Mouse (Mus musculus) forelimb bud, embryonic 11.5 days (tissue): ENCODE measurements around the gene 1700025G04Rik.
"Not testable (repeated sequence)": the region's sequence is repeated elsewhere in the genome, so short reads cannot be mapped to it uniquely, and the experiment has no call there.

Experiments used
- DNase-seq: peaks from one replicate; pipeline ENCODE4 v3.0.0-alpha.2; 2012; ENCODE audit warnings: low read depth, low spot score

The 1700025G04Rik gene

DNA sequence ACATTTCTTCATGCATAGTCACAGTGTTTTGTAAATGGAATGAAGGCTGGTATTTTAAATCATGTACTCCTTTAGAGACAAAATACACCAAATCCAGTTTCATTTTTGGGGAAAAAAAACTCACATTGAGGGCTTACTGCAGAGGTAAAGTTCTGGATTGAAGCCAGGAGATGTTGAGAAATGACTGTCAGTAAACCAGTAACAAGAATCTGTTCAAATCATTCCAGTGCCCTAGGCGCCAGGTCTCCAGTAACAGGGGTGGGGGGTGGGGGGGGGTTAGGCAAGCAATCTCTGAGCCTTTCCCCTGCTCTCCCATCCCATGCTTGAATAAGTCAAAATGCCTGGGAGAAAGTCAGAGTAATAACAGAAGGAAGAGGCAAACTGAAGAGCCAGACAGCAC lies 234.4 kb downstream of the 1700025G04Rik start:
- DNase-seq: no peak

DNA sequence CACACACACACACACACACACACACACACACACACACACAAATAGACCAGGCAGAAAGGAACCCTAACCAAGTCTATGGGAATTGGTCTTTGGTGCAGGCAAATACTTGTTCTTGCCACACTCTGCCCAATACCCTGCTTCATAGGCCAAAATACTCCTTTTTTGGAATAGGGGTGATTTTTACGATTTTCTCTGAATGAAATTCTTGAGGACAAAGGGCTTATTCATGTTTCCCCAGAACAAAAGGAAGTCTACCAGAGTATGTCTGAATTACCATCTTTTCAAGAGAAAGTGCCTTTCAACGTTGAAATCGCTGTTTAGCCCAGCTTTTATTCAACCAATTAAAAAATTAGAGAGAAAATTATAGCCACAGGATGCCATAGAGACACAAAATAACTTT lies 237.9 kb downstream of the 1700025G04Rik start:
- DNase-seq: no peak

DNA sequence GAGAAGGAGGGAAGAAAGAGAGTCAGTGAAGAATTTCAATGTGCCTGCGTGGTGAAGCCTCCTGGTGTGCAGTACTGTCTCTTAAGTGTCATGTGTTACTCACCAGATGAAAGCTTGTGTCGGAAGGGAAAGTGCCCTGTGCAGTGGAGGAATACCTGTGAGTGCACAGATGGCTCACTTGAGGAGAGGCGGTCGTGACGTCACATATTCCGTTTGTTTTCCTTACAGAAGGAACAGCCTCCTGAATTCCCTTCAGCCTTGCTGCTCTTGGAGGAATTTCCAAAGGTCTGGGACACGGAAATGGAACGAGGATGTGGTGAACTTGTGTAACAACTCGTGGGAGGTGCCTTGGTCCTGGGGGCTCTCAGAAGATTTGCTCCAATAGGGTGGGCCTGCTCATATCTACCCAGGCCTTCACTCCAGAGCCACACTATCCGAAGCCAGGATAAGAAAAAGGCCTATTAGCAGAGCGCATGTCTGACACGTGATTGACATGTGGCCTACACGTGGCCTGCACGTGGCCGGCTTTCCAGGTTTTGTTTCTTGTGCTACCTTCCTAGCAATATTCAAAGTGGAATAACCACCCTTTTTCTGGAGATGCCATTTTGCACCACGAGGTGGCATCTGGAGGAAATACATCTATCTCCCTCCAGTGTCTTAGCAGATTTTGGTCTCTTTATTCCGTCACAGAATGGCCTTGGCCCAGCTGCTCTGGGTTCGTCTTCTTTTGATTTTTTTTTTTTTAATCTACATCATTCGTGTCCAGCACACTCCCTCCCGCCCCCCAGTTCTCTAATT lies 238.7 kb downstream of the 1700025G04Rik start:
- no peak for DNase-seq

DNA sequence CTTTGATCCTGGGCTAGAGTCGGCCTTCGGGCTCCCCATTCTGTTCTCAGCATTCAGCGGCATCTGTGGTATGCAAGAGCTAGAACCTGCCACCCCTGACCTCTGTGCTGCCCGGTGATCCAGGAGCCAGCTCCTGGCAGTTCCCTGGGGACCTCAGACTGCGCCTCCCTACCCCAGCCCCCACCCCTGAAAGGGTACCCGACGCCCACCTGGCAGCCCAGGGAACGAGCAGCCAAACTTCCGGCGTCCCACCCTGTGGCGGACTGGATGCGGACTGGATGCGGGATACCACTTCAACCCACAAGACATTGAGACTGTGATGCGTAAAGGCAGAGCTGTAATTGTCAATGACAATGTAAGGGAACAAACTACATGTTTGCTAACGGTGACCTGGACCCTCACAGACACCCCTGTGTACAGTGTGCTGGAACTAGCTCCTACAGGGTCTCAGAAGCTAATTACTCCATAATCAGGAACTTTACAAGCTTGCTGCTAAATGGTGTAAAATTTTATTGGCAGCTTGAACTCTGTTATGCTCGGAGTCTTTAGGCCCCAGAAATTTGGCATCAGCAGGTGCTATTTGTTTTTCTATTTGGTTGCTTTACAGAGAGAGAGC lies 239.8 kb downstream of the 1700025G04Rik start:
- DNase-seq: no peak

DNA sequence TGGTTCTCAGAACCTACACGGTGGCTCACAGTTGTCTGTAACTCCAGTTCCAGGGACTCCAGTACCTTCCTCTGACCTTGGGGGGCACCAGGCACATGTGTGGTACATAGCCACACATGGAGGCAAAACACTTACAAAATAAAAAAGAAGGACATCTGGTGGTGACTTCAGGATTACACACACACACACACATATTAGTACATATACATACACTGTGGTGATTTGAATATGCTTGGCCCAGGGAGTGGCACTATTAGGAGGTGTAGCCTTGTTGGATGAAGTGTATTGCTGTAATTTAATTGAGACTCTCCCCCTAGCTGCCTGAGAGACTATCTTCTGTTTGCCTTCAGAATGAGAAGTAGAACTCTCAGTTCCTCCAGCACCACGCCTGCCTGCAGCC lies 241.6 kb downstream of the 1700025G04Rik start:
- no peak for DNase-seq

DNA sequence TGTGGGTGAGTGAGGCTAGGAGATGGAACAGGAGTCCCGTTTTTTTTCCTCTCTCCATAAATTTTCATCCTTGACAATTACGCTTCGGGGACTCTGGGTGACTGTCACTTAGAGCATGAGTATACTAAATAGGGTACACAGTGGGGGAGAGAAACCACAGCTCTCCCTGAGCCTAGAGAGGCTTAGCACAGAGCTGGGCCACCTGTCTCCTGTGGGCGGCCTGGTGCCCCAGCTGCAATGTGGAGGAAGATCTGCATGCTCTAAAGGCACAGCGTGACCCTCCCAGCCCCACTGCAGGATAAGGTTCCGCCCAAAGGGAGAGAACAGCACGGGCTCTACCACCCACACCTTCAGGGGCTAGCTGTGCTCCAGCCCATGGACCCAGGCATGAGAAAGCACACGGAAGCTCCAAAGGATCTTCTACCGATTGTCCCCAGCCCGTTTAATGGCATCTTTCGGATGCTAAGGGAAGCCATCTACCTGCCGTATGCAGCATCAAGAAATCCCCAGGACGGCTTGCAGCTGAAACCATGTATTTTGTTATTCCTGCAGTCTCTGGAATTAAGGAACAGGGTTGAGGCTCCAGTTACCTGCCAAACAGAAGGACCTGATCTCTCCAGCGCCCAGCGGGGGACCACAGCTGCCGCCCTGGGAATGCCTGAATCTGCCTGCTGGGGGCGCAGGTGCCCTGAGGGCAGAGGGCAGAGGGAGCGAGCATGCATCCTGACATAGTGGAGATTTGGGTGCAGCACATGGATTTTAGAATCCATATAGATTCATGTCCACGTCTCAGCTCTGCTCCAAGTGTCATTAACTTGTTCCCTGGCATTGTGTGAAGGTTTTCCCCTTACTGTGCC lies 243.8 kb downstream of the 1700025G04Rik start:
- no peak for DNase-seq

DNA sequence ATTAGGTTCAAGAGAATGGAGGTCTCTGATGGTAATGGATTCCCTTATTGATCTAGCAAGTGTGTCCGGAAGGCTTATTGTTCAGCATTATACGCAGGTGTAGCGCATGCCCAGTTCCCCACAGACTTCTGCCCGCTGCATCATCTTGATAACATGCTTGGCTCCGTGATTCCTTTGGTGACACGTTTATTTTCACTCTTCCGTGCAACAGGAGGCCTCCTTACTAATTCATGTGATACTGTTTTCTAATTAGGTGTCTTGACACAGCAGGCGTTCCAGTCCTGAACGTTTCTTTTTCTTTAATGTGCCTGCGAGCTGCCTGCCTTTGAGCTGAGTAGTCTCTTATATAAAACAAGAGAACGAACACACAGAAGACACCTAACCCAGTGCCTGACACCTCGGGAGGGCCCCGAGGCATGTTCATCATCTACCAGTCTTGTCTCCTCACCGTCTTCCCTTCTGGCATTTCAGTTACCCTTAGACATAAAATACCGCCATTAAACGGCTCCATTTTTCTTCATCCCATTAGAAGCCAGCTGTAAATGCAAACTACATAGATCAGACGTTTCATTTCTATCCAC lies 244.6 kb downstream of the 1700025G04Rik start:
- DNase-seq: no peak

DNA sequence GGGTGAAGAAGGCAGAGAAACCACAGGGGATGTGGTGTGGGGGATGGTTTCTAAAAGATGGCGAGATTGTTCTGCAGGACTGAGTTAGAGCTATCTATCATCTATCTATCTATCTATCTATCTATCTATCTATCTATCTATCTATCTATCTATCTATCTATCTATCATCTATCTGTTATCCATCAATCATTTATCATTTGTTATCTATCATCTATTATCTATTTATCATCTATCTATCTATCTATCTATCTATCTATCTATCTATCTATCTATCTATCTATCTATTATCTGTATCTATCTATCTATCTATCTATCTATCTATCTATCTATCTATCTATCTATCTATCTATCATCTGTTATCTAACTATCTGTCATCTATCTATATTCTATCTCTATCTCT lies 249.6 kb downstream of the 1700025G04Rik start:
- DNase-seq: not testable (repeated sequence)

DNA sequence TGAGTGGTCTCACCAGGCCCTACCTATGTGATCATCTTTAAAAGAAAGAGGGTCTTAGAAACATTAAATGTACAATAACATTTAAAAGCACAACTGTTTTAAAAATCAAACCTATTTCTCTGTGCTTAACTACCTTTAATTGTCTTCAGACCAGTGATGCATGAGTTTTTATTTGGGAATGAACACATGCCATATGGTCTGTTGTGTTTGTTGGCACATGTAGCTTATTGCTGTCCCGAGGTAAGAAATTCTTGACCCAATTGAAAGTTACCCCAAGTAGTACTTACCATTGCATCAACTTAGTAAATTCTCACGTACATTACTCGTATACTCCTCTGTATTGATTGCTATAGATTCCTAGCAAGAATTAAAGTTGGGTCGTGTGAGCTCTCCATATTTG lies 254.7 kb downstream of the 1700025G04Rik start:
- no peak for DNase-seq

DNA sequence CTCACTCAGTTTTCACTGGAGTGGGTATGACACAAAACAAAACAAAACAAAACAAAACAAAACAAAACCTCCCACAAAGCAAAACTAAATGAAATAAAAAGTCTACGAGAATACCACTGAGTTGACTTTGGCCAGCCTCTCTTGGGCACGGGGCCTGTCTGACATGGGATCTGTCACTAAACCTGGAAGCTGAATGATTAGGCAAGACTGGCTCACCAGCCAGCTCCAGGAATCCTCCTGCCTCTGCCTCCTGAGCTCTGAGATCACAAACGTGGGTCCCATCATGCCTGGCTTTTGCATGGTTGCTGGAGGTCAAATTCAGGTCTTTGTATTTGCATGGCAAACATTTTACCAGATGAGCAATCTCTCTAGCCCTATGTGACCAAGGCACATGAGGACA lies 258.1 kb downstream of the 1700025G04Rik start:
- DNase-seq: no peak

DNA sequence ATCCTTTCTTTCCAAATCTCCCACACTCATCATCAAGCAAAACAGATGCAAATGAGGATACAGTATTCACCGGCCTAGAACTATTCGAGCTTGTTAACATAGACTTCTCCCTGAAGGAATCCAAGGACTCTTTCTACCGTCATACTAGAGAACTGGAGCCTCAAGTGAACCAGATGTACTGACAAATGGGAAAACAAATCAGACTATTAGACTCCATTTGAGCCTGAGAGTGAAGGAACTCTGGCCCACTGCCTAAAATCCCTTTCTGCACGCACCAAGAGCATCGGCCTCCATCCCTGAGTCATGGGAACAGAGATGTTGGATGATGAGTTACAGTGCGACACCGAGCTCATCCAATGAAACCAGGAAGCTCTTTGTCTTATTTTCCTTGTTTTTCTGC lies 264.9 kb downstream of the 1700025G04Rik start:
- no peak for DNase-seq

DNA sequence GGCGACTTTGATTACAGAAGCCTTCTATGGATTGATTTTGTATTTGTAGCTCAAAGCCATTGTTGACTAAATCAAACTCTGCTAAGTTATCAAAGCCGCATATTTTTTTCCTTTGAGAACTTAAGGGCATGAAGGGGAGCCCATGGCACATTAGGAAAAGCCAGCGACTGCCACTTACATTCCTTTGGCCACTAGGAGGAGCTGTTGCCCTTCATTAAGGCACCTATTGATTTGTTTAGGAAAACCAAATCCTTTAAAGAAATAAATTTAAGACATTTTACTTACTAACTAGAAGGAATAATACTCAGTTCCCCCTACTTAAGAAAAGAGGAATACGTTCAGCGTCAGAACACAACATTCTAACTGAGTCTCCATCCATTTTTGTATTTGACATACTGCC lies 269.5 kb downstream of the 1700025G04Rik start:
- DNase-seq: peak; percentile 76

DNA sequence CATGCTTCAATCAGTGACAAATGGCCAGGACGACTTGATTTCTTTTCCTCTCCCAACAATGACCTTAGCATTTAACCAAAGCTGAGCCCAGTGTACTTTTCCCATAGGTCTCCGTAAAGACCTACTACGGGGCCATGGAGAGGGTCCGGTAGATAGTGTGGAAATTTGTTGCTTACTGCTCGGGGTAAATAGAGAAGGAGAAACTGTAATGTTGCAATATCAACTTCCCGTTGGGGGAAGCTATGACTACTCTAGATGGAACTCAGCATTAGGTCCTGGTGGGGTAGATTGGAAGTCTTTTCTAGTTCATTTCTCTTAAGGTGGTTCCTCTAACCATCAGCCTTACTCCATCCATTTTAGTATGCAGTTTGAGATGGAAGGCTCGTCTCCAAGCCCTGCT lies 270.7 kb downstream of the 1700025G04Rik start:
- no peak for DNase-seq

DNA sequence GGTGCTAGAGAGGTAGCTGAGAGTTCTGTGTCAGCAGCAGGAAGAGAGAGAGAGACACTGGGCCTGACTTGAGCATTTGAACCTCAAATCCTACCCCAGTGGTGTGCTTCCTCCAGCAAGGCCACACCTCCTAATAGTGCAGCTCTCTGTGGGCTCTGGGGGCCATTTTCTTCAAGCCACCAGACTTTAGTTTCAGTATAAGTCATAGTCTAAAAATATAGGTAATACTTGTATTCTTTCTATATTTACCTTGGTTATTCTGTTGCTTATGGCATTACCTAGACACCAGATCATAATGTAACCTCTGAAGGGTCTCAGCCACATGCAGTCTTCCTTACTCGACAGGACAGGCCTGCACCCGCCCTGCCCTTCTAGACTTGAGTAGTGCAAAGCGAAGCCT lies 273.9 kb downstream of the 1700025G04Rik start:
- no peak for DNase-seq

DNA sequence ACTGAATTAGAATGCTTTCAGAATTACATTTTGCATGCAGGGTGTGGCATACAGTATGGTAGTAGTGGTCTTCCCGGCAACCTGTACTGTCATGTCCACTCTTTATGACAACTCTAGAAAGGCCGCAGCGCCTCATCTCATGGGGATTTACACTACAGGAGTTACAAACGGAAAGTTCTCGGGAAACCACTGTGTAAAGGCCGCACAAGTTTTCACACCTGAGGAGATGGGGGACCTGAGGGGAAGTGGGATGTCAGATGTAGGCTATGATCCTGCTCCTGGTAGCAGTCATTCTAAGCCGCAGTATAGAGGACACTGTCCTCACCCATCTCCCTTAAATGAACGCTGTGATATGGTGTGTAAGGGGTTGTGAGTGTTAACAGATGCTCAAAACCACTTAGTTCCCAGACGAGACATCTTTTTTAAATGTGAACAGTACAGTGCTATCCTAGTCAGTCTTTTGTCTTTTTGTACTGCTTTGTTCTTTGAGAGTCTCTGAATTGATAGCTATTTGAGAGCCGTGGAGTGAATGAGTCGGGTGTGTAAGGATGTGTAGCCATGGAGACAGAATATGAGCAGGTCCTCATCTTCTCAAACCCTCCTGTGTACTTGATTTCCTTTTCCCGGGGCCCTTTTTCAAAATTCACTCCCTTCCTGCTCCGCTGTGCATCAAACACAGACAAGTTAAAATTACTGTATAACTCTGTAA lies 277.8 kb downstream of the 1700025G04Rik start:
- DNase-seq: no peak

DNA sequence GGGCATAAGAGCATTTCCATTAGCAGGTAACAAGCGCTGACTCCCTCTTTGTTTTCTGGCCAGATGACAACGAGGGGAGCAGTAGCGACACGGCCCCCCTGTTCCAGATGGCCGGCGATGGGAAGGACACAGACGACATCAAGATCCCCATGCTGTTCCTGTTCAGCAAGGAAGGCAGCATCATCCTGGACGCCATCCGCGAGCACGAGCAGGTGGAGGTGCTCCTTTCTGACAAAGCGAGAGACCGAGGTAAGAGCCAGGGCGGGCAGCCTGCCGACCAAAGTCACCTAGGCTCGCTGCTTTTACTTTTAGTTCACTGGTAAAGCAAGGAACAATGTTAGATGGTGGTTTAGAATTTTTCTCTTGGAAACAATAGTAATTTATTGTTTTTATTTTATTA lies 278.5 kb downstream of the 1700025G04Rik start:
- DNase-seq: no peak

DNA sequence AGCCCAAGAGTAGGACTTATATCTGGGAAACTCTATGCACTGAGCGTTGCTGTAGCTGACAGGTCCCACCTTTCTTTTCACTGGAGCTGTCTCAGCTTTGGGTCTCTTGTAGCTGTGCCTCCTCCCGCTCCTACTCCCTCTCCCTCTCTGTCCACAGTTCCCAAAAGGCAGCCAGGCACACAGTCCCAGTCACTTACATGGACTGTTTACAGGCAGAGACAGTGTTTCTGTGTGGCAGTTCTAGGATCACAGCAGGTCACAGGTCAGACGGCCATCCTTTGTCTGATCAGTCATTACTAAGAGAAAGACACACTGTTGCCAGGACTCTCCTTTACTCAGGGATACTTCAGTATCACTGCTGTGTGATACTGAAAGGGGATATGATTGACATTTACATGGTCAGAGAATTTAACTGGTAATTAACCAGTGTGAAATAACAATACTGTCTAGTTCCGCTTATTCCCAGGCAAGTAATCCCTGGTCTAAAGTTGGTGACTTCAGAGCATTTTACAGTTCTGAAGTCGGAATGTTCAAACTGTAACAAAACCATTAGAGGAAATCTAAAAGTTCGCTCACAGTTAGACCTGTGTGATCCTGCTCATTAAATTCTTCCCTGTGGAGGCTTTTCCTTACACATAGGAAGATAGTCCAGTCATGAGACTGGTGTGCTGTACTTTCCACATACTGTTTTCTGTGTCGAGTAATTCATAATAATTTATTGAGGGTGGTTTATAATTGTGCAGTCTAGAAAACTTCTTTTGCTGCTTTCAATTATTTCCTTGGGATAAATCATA lies 279.1 kb downstream of the 1700025G04Rik start:
- no peak for DNase-seq

DNA sequence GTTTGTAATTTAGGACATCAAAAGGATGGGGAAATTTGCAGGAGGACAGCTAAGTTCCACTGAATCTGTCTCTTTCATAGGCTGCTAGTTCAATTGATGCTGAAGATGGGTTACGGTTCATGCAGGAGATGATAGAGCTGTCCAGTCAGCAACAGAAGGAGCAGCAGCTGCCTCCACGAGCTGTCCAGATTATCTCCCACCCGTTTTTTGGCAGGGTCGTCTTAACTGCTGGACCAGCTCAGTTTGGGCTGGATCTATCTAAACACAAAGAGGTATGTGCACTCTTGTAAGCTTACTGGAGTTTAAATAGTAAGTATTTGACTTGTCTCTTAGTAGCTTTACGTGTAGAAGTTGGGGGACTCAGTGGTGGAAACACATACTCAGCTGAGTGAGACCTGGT lies 282.6 kb downstream of the 1700025G04Rik start:
- no peak for DNase-seq

DNA sequence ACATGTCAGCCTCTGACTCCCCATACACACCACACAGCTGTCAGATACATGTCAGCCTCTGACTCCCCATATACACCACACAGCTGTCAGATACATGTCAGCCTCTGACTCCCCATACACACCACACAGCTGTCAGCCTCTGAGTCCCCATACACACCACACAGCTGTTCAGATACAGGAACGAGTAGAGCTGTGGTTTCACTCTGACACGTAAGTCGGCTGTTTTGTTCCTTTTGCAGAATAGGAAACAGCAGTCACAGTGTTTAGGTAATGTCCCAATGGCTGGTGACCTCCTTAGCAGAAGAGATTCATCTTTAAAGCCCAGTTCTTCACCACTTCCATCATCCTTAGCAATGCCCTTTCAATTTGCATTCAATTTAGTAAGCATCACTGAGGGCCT lies 287.1 kb downstream of the 1700025G04Rik start:
- DNase-seq: not testable (repeated sequence)
